Mouse (Mus musculus) liver, postnatal 0 days (tissue): Measurements from ENCODE around the gene Lrrc8c.

Experiments used
- CTCF ChIP-seq: sonication (generic); IDR thresholded peaks from 2 replicates; pipeline ENCODE4 v1.5.1; 2016; ENCODE audit warnings: antibody characterized with exemption, low read depth
- EP300 ChIP-seq: IDR thresholded peaks from 2 replicates; pipeline ENCODE4 v1.6.1; 2016; ENCODE audit warnings: antibody characterized with exemption, low read depth, mild to moderate bottlenecking

DNA sequence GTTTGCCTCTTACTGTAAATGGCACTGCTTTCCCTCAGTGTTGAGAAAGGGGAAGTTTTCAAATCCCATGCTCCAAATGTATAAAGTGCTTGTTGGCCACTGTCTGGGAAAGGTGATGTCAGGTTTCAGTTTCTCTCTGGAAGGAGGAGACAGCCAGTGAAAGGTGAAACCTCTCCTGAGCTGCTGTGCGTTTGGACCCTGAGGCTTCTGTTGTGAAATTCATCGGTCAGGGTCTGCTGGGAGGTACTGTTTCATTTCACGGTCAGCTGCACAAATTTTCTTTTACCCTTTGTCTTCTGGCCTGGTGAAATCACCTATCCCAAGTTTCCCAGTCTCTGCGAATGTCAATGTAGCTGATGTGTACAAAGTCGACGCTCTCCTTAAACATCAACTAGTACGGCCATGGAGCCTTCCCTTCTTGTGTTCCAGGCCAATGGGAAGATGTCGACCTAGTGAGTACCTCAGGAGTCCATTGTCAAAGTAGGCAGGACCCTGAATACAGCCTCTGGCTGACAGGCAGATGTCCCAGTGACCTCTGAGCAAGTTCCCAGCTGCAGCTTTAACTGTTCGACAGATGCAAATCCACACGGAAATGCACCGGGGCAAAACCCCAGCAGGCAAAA lies 18.0 kb downstream of the Lrrc8c start:
- TF ChIP-seq EP300 (no peak), CTCF (no peak)
